Mouse (Mus musculus): ENCODE results near the gene Phgdh.

Phgdh gene

DNA sequence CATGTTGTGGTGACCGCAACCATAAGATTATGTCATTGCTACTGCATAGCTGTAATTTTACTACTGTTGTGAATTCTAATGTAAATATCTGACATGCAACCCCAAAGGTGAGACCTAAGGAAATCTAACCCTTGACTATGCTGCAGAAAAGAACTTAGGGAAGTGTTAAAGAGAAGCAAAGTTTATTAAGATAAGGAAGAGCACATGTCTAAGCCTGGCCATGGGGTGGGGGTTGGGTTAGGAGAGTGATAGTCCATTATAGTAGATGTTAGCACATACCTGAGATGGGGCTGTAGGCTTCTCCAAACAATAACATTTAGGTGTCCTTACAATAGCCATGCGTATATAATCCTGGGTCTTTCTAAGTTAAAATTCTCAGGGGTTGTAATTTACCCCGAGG is 3.4 kb upstream of the Phgdh start:
- DNase-seq = no peak

GRCm38 (mm10) chr3:98340818-98341594 is 1.2 kb upstream of the Phgdh start:
- DNase-seq = no peak

- peak; percentile 63 for DNase-seq
These were observed 589 bp downstream of the Phgdh start for GRCm38 (mm10) chr3:98339097-98339705.

DNA sequence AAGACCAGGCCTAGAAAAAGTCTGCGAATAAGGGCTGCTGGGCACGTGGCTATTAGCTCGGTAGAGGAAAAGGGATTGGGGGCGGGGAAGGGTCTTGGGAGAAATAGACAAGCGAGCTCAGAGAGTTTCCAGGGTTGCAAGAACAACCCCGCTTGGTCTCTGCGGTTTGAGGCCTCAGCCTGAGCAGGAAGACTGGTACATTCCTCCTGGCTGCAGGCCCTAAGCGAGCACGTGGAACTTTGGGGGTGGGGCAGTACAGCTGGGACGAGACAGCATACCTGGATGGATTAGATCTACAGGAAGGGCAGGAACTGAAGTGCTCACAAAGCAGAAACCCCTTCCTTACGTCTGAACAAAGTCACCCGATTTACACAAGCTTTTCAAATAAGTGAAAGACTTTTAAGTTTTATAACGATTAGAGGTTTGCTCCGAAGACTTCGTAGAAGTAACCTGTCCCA is 1.2 kb downstream of the Phgdh start:
- DNase-seq = peak; percentile 81

DNA sequence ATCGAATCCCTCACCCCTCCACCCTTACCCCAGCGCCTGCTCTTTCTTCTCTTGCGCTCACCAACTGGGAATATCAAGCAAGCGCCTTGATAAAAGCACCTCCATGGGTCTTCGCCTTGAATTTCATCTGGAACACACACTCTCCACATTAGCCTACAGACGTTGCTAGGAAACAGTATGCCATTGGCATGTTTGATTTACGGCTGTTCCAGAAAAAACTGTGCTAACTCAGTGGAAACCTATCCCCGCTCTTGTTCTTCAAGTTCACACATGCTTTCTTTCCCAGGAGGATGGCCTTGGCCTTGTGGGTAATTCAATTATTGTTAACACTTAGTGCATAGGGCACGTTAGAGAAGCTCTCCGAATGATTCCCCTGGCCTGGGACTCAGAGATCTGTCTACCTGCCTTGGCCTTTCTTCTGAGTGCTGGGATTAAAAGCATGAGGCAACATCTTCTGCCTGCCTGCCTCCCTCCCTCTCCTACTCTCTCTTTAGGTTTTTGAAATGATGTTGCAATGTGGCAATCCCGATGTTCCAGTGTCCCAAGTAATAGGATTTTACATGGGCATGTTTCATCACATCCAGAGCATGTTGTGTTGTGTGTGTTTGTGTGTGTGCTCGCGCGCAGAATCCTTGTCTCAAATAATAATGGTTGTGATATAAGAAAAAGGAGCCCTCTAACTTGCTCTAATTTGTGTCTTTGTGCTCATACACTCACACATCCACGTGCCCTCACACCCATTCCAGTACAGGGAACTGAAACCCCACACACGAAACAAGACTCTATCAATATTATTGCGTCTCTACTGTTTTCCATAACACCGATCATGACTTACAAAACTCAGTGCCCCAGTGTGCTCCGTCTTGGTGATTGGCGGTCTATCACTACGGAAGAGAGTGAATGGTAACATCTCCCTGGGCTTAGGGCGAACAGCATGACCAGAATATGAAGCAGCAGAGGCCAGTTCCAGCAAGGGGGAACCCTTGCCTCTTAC is 2.8 kb downstream of the Phgdh start:
- no peak for DNase-seq

DNA sequence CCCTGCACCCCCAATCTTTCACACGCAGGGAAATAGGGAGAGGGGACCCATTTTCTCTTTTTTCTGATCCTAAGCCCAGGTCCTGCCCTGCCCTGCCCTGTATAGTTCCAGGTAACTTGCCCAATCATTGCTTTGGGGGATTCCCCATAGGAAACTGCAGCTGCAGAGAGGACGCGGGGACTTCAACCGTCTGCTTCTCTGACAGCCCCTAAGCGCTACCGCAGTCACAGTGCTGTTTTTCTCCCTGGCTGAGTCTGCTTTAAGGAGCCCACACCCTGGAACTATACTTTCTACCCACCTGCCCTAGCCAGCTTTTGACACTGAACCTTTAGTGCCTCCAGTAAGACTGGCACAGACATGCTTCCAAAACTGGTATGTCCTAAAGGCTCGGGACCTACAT is 3.9 kb downstream of the Phgdh start:
- DNase-seq = no peak

GRCm38 (mm10) chr3:98335331-98335730 is 4.5 kb downstream of the Phgdh start:
- no peak for DNase-seq

GRCm38 (mm10) chr3:98334010-98334409 is 5.8 kb downstream of the Phgdh start:
- no peak for DNase-seq

DNA sequence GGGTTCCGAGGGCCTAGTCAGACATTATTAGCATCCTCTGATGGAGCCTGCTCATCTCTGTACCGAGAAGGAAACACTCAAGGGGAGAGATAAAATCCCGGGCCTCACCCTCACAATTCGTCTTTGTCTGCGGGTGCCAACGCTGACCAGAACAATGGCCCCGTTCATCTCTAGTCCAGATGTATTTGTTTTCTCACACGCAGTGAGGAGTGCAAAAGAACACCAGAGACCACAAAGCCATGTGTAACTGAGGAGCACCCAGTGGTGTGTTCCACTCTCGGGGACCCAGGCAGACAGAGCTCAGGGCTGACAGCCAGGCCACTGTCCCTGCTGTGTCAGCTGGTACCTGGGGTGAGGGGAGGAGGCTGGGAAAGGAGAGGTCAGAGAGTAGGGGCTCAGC is 15.6 kb downstream of the Phgdh start:
- DNase-seq = no peak

DNA sequence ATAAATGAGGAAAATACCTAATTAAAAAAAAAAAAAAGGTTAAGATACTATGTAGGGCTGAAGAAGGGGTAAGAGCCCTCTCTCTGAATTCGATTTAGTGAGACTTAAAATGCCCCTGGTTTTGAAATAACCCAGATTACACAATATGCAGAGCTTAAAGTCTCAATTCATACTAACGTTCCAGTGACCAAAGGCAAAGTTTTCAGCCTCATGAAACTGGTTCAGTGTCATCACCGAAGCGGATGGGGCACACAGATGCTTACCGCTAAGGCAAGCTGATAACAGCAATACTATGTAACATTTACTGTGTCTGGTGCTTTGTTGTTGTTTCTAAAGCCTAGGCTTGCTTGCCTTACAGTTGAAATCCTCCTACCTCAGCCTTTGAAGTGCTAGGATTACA is 17.6 kb downstream of the Phgdh start:
- no peak for DNase-seq

- no peak for DNase-seq
These were observed 20.6 kb downstream of the Phgdh start for GRCm38 (mm10) chr3:98319190-98319589.

- DNase-seq = no peak
These were observed 22.6 kb downstream of the Phgdh start for GRCm38 (mm10) chr3:98317143-98317542.

DNA sequence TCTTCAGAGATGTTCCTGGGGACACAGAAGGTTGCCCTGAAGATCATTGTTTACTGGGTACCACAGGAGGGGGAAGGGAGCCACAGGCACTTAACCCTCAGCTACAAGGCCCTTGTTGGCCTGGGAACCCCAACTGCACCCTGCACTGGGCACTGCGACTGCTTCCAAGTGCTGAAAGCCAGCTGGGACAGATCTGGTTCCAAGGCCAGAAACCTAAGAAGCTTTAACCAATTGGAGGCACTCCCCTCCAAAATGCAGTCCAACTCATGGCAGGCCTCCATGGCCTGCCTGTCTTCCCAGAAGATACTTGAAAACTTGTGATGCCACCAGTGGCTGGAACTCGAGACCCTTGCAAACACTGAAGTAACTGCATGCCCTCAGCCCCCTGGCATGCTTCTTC is 24.6 kb downstream of the Phgdh start:
- no peak for DNase-seq

- no peak for DNase-seq
These were observed 26.3 kb downstream of the Phgdh start for GRCm38 (mm10) chr3:98313294-98314155.

DNA sequence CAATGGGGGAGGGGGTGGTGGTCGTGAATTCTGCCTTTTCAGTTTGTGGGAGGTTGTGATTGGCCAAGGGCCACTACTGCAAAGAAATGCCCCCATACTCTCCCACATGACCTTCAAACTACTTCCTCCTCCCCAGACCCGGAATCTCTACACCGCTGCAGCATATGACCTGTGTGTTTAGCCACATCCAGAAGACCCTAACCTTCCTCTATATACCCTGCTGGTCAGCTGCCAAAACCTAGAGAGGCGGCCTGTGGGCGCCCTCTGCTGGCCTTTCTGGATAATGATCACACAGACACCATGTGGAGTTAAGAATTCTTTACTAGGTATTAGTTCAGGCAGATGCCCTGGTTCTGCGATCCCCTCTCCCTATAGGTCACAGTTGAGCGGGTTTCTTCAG is 26.9 kb downstream of the Phgdh start:
- peak; percentile 78 for DNase-seq

- no peak for DNase-seq
These were observed 29.3 kb downstream of the Phgdh start for GRCm38 (mm10) chr3:98310456-98310855.

DNA sequence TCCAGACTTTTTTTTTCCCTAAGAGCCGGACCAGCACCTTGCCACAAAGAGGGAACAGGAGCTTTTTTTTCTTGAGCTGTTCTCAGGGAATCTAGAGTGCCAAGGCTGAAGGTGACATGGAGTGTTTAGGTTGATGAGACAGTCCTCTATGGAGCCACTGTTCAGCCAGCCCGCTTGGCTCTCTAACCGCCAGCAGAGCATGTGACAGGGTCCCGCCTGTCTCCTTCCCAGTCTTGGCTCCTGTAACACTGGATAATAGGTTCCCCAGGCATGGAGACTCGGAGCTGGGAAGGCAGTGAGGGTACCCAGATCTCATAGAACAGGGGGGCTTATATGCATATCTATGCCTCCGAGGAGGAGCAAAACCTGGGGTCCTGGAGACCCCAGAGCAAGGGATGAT is 31.2 kb downstream of the Phgdh start:
- DNase-seq = no peak

DNA sequence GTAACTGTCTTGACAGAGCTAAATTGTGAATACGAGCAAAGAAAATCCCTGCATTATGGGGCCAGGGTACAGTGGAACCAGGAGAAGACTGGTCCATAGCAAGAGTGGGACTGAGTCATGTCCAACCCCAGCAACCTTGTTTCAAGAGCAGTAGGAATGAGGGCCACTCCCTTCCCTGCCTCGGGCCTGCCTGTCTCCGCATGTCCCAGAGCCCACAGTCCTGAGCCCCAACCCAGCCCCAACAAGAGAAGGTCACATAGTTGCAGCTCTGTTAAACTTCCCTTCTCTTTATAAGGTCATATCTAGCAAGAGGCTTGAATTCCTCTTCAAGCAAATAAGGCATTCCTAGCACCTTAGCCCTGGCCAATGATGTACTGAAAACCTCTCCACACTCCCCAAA is 38.0 kb downstream of the Phgdh start:
- no peak for DNase-seq

DNA sequence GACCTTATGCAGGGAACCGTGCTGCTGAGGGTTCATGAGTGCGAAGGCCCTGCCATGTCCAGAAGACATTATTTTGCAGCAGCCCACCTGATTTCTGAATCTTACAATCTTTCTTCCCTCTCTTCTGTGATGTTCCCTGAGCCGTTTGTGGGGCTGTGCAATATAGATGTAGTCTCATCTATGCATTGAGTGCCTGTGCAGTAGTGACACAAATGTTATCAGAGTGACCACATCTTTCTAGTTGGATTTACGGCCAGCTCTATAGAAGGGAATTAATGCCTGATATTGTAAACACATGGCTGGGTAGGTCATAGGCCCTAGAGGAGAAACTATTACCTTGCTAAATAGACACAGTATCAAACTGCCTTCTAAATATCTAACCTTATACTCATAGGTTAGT is 39.5 kb downstream of the Phgdh start:
- no peak for DNase-seq

- no peak for DNase-seq
These were observed 40.2 kb downstream of the Phgdh start for GRCm38 (mm10) chr3:98299391-98300100.

GRCm38 (mm10) chr3:98295965-98296364 is 43.8 kb downstream of the Phgdh start:
- DNase-seq = no peak

DNA sequence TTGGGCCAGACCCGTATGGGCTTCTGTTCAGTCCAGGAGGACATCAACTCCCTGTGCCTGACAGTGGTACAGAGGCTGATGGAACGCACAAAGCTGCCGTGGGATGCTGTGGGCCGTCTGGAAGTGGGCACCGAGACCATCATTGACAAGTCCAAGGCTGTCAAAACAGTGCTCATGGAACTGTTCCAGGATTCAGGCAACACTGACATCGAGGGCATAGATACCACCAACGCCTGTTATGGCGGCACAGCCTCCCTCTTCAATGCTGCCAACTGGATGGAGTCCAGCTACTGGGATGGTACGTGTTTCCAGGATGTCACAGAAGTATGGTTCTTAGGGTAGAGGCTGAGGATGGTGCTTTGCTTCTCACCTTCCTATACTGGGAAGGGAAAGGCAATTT is 48.7 kb downstream of the Phgdh start:
- DNase-seq = no peak

Measured in kidney, postnatal 10 days (tissue).